Mouse (Mus musculus) mouse trophoblast stem cell (cell line): Measurements from ENCODE around the gene Plekho2.

Experiments
- in situ Hi-C, 2 experiments: fragments of 300-500 bp; cut with MseI, MboI; formaldehyde crosslinking; loops; 2 replicates in 1 of 2; 3 replicates in 1 of 2; pipeline ENCODE4 v1.15.1; 2025

The Plekho2 gene

GRCm38 (mm10) chr9:65555621-65556020, 24.2 kb downstream of the Plekho2 start:
- in situ Hi-C loops = no loop called here

GRCm38 (mm10) chr9:65555001-65555405, 24.8 kb downstream of the Plekho2 start:
- in situ Hi-C loops = no loop called here

GRCm38 (mm10) chr9:65552711-65553110, 27.1 kb downstream of the Plekho2 start:
- in situ Hi-C loops = no loop called here

- in situ Hi-C loops = no loop called here
Measured at GRCm38 (mm10) chr9:65552141-65552540, 27.7 kb downstream of the Plekho2 start.

- in situ Hi-C loops = no loop called here
Measured at GRCm38 (mm10) chr9:65551035-65551434, 28.8 kb downstream of the Plekho2 start.

GRCm38 (mm10) chr9:65550079-65550831, 29.6 kb downstream of the Plekho2 start:
- in situ Hi-C loops = no loop called here

GRCm38 (mm10) chr9:65549643-65550042, 30.2 kb downstream of the Plekho2 start:
- in situ Hi-C loops = no loop called here

- in situ Hi-C loops = no loop called here
Measured at GRCm38 (mm10) chr9:65549139-65549538, 30.7 kb downstream of the Plekho2 start.

- in situ Hi-C loops = no loop called here
Measured at GRCm38 (mm10) chr9:65548311-65548710, 31.5 kb downstream of the Plekho2 start.

- in situ Hi-C loops = no loop called here
Measured at GRCm38 (mm10) chr9:65547844-65548243, 32.0 kb downstream of the Plekho2 start.

GRCm38 (mm10) chr9:65547111-65547510, 32.7 kb downstream of the Plekho2 start:
- in situ Hi-C loops = no loop called here

- in situ Hi-C loops = no loop called here
Measured at GRCm38 (mm10) chr9:65546413-65546695, 33.5 kb downstream of the Plekho2 start.

GRCm38 (mm10) chr9:65545635-65546412, 34.0 kb downstream of the Plekho2 start:
- in situ Hi-C loops = no loop called here

GRCm38 (mm10) chr9:65542111-65542524, 37.7 kb downstream of the Plekho2 start:
- in situ Hi-C loops = no loop called here

GRCm38 (mm10) chr9:65541126-65542068, 38.4 kb downstream of the Plekho2 start:
- in situ Hi-C loops = no loop called here

GRCm38 (mm10) chr9:65539697-65540096, 40.1 kb downstream of the Plekho2 start:
- in situ Hi-C loops = no loop called here

GRCm38 (mm10) chr9:65537901-65538630, 41.8 kb downstream of the Plekho2 start:
- in situ Hi-C loops = no loop called here

- in situ Hi-C loops = no loop called here
Measured at GRCm38 (mm10) chr9:65536491-65536890, 43.3 kb downstream of the Plekho2 start.

GRCm38 (mm10) chr9:65535789-65536469, 43.9 kb downstream of the Plekho2 start:
- in situ Hi-C loops = no loop called here

- in situ Hi-C loops = no loop called here
Measured at GRCm38 (mm10) chr9:65535191-65535722, 44.6 kb downstream of the Plekho2 start.
